Mouse (Mus musculus) heart, embryonic 13.5 days (tissue): ENCODE results near the gene Ftcd. TPM values are rescaled to one million over a fixed set of nuclear protein-coding genes. Genes with fewer than 3 reads are reported as not detected.

ENCODE experiments used
- ATAC-seq: fragments of 200-750 bp; cut with Nextera tagmentation; 2 replicates; pipeline ENCODE4 v1.8.0; 2017; ENCODE audit warnings: moderate TSS enrichment; ENCODE audit not compliant: insufficient number of reproducible peaks, low FRiP score, low TSS enrichment; ENCODE audit errors: extremely low read depth
- H3K27ac ChIP-seq: fragments of 300-500 bp; sonication (generic); replicated peaks from 2 replicates; pipeline ENCODE4 v1.5.1; 2015; ENCODE audit warnings: moderate library complexity, mild to moderate bottlenecking, inconsistent platforms
- H3K27me3 ChIP-seq: fragments of 300-500 bp; sonication (generic); replicated peaks from 2 replicates; pipeline ENCODE4 v1.6.1; 2015; ENCODE audit warnings: mild to moderate bottlenecking, inconsistent platforms
- H3K36me3 ChIP-seq: fragments of 300-500 bp; sonication (generic); 2 replicates; pipeline ENCODE4 v1.6.1; 2015; ENCODE audit warnings: mild to moderate bottlenecking, inconsistent platforms
- H3K4me1 ChIP-seq: fragments of 300-500 bp; sonication (generic); 2 replicates; pipeline ENCODE4 v1.6.1; 2015; ENCODE audit warnings: inconsistent platforms
- H3K4me2 ChIP-seq: fragments of 300-500 bp; sonication (generic); 2 replicates; pipeline ENCODE4 v1.6.1; 2015; ENCODE audit warnings: inconsistent platforms, mild to moderate bottlenecking, moderate library complexity
- H3K4me3 ChIP-seq: fragments of 300-500 bp; sonication (generic); 2 replicates; pipeline ENCODE4 v1.5.1; 2015; ENCODE audit warnings: moderate library complexity, mild to moderate bottlenecking, inconsistent platforms
- H3K9ac ChIP-seq: fragments of 300-500 bp; sonication (generic); 2 replicates; pipeline ENCODE4 v1.6.1; 2015; ENCODE audit warnings: inconsistent platforms, mild to moderate bottlenecking, moderate library complexity
- H3K9me3 ChIP-seq: fragments of 300-500 bp; sonication (generic); 2 replicates; pipeline ENCODE4 v1.6.1; 2016; ENCODE audit warnings: inconsistent platforms
- WGBS: fragments of 180-500 bp; shearing (Covaris S2); methylation state at CpG from one replicate; pipeline ENCODE4 v1.1.7; 2015; ENCODE audit warnings: mixed read lengths; 5-methylcytosine and 5-hydroxymethylcytosine counted together
- polyA plus RNA-seq: library from polyadenylated mRNA; unstranded; fragments of >200 nt; fragmentation: Nextera tagmentation; extraction: Ambion mirVana; gene quantifications from 2 replicates; pipeline ENCODE4 v1.2.1, GENCODE M21; 2015

Gene Ftcd
- polyA plus RNA-seq, 1 experiment from 2014 or later, result 3.0 TPM

GRCm38 (mm10) chr10:76636601-76637000 lies 61.2 kb downstream of the Ftcd start:
- peak overlapping the region; percentile 26; the same call in 1 of the 2 replicates for H3K27ac ChIP-seq
- 85% methylated on average over 4 of the region's 4 CpGs for WGBS
- no peak for ATAC-seq
- peaks cover 21% of the 10 kb centered on the region for H3K4me1 ChIP-seq
- H3K4me3 ChIP-seq, result no peak overlapping the region
- no peaks in the 10 kb centered on the region for H3K36me3 ChIP-seq
- H3K27me3 ChIP-seq, result no peaks in the 10 kb centered on the region
- H3K9ac ChIP-seq, result no peak overlapping the region
- no peak overlapping the region for H3K4me2 ChIP-seq
- H3K9me3 ChIP-seq, result no peaks in the 10 kb centered on the region

Other genes starting within 250 kb of the Ftcd start
- gene Dip2a, start 230.4 kb upstream of the Ftcd start, polyA plus RNA-seq, result 7.5 and 8.1 TPM in 2 replicates
- 1.8 TPM in 1 of 2 replicates, not detected in the other for gene AC141477.1, start 135.2 kb upstream of the Ftcd start, polyA plus RNA-seq
- 9.6 and 9.7 TPM in 2 replicates for gene Pcnt, start 132.9 kb upstream of the Ftcd start, polyA plus RNA-seq
- gene 2610028H24Rik, start 126.6 kb upstream of the Ftcd start, polyA plus RNA-seq, result not detected in 2 replicates
- gene Mcm3ap, start 106.7 kb upstream of the Ftcd start, polyA plus RNA-seq, result 32.1 and 32.8 TPM in 2 replicates
- 4.8 and 5.2 TPM in 2 replicates for gene Ybey, start 106.5 kb upstream of the Ftcd start, polyA plus RNA-seq
- 9.5 and 10.7 TPM in 2 replicates for gene Lss, start 44.1 kb upstream of the Ftcd start, polyA plus RNA-seq
- not detected in 2 replicates for gene Spatc1l, start 13.4 kb upstream of the Ftcd start, polyA plus RNA-seq
- gene Col6a2, start 48.0 kb downstream of the Ftcd start, polyA plus RNA-seq, result 47.1 and 51.6 TPM in 2 replicates
- 49.6 and 55.5 TPM in 2 replicates for gene Col6a1, start 150.5 kb downstream of the Ftcd start, polyA plus RNA-seq